Mouse (Mus musculus): Measurements from ENCODE around the gene Sh2d7. TPM values are rescaled to one million over a fixed set of nuclear protein-coding genes. Genes with fewer than 3 reads are reported as not detected.

Sh2d7 gene
- total RNA-seq (2021): not detected
- long read RNA-seq, experiment 1: 0 reads
- long read RNA-seq, experiment 2: 0 reads

DNA sequence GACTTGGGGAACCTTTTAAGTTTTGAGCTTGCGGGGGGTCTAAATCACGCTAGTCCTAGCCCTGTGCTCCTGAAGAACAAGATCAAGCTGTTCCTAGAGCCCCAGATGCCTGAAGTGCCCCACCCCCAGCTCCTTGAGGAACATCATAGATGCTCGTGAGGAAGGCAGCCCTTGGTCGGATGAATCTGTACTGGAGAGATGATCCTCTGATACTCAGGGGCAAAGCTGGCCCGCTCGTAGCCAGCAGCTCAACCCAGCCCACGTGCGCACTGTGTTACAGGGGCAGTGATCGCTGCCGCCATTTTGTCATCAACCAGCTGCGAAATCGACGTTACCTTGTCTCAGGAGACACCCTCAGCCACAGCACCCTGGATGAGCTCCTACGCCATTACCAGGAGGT is at the start of gene Sh2d7:
Gene Sh2d7, plus strand, starts transcription at position 301 of the 400 bp plus-strand sequence.
- no peak for DNase-seq

DNA sequence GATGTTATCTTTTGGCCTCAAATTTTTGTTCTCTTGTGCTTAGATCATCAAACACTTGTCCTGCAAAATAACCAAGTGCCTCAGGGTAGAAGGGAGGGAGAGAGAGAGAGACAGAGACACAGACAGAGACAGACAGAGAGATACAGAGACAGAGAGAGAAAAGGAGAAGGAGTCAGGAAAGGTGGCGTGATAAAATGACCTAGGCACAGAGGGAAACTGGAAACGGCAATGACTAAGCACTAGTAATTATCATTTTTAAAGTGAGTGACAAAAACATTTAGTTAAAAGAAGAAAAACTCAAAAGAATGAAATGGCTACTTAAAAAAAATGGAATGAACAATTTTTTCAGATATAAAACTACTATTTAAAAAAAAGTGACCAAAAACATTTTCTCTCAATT is 49.2 kb upstream of the Sh2d7 start:
- no peak for DNase-seq

DNA sequence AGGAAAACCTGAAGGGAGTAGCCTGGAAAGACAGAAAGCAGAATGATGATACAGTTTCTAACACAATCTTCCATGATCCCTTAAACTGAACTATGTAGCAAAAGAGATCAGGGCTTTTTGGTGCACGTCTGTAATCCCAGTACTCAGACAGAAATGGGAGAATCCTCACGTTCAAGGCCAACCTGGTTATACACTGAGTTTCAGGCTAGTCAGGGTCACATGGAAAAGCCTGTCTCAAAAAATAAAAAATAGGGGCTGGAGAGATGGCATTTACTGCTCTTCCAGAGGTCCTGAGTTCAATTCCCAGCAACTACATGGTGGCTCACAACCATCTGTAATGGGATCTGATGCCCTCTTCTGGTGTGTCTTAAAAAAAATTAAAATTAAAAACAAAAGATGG is 48.4 kb upstream of the Sh2d7 start:
- no peak for DNase-seq

DNA sequence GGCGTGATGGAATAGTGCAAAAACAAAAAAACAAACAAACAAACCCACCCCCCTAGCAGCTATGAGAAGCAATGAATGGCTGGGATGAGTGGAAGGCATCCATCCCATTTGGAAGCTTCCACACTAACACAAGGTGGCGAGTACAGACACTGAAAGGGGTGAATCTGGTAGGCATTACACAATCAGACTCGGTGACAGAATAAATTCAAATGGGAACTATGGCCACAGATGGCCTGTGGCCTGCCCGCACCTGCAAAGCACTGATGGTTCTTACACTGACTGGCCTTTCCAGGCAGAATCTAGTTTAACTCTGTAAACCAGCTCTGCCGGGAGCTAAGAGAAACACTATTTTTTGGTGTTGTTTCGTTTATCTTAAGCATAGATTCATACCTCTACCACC is 39.5 kb upstream of the Sh2d7 start:
- no peak for DNase-seq

DNA sequence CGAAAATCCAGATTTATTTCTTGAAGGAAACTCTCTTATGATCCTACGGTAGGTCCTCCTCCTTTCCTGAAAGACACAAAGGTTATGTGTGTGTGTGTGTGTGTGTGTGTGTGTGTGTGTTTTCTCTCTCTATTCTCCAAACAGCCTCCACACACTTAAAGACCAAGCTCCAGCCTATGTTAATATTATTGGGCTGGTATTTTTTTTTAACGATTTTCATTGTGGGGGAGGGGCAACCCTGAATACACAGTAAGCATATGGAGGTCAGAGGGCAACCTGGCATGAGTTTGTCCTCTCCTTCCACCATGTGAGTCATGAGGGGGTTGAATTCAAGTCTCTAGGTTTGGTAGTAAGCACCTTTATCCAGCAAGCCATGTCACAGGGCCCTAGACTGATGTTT is 39.0 kb upstream of the Sh2d7 start:
- DNase-seq: no peak

DNA sequence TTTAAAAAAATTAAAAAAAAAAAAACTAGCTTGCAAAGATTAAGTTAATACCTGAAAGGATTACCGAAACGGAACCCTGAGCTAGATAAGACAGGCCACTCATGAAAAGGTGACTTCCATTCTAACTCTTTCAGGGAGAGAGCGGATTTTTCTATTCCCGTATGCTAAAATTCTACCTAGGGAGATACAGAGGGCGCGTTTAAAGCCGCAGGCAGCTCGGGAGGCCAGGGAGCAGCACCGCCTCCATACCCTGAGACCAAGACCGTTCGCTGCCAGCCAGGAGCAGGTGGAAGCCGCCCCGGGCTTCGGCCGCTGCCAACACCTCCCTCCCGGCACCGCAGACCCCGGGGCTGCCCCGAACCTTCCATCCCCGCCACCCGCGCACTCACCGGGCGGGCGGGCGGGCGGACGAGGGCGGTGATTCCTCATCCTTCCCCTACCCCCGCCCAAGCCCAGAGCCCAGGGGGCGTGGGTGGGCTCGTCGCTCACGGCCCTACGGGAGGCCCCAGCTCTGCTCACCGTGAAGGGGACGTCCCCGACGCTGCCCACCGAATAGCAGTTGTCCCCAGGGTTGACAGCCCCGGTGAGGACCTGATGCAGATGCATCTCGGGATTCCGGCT is 37.8 kb upstream of the Sh2d7 start:
- DNase-seq: peak; percentile 33 to 60

DNA sequence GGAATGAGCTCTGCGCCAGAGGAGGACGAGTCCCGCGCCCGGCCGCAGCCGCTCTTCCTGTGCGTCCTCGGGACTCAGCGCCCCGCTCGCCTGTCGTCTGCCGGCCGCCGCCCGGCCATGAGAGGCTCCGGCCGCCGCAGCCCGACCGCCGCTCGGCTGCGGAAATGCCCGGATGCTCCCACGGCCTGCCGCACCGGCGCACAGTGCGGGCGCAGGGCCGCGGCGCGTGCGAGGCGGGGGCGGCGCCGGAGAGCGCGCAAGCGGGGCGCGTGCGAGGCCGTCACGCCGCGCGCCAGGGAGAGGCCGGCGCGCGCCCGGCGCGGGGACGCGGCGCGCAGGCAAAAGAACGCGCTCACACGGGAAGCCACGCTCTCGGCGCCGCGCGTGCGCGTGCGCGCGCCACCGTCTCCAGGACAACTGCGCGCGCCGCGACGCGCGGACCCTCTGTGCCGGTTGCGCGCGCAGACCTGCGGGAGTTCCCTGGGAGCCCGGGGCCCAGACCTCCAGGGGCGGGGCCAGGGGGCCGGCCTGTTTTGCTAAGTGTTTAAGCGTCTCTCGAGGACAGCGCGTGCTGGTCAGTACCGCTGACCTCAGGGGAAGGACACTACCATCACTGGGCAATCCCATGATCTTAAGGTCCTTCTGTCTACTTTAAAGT is 37.2 kb upstream of the Sh2d7 start, which contains the start of gene Dmxl2:
Gene Dmxl2, minus strand, starts transcription at position 174 of the 658 bp plus-strand sequence.
- DNase-seq: peak; percentile 93 to 96

DNA sequence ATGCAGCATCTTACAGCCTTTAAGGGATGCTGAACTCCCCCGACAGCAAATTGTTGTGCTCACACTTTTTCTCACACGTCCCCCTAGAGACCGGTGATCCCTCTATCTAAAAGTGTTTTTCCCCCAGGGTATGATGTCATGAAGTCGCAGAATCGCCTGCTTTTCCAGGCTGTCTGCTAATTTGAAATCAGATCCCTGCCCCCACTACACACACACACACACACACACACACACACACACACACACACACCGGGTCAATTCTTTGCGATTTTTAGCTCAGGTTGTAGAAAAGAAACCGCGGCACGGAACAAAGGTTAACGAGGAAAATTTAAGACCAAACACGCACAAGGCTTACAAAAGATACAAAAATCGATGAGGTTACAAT is 36.7 kb upstream of the Sh2d7 start:
- no peak for DNase-seq

DNA sequence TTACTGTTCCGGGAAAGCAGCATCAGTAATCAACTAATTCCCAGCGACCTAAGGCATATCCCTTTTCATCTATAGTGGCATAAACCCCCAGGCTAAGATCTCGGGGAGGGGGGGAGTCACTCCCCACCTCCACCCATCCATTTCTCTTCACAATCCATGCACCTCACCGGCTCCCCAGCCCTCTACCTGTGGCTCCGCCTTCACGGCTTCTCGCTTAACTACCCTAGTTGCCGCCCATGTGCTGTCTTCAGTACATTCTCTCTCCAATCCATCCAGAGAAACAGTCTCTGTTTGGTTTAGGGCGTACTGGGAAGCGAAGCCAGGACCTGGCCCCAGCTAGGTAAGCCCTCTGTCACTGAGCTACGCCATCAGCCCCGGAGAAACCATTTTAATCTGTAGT is 35.9 kb upstream of the Sh2d7 start:
- no peak for DNase-seq

DNA sequence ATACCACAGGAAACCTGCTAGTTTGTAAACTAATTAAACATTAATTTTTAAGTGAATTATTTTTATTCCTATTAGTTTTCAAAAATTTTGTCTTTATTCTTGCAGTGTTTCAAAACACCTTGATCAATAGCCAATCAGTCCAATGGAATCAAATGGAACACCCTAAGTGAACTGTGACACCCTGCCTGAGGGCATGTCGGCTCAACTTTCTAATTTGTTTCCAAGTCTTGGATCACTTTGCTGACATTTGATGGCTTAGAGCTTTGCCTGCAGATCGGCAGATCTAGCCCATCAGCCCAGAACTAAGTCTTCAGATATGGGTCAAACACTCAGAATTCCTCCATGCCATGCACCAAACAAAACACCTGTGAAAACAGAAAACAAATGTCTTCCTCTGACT is 22.8 kb upstream of the Sh2d7 start:
- no peak for DNase-seq

DNA sequence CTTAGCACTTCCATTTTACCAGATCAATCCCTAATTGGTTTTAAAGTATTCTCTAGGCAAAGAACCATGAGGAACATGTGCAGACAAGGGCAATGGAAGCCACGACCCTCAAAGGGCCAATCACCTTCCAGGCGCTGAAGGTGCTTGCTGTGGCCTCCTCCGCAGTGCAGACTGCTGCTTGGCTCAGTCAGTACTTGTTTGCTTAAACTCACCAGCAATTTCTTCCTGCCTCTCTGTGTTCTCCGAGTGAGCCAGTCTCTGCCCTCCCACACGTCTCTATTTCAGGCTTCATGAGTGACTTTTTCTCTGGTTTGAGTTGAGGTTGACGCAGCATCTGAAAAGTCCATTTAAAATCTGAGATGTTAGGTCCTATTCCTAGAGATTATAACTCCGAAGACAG is 19.9 kb upstream of the Sh2d7 start:
- no peak for DNase-seq

DNA sequence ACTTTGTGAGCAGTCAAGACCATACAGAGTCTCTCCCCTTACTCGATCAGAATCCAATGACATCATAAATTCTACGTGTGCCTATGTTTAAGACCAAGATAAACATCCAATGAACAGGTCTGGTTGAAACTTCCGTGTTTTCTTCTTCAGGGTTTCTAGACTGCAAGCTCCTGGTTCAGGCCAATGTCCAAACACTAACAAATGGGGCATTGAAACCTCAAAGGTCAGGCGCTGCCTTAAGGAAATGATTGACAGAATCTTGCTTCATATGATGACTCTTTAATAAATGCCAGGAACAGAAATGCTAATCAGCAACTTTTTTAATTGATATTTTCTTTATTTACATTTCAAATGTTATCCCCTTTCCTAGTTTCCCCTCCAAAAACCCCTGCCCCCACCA is 18.5 kb upstream of the Sh2d7 start:
- DNase-seq: no peak

DNA sequence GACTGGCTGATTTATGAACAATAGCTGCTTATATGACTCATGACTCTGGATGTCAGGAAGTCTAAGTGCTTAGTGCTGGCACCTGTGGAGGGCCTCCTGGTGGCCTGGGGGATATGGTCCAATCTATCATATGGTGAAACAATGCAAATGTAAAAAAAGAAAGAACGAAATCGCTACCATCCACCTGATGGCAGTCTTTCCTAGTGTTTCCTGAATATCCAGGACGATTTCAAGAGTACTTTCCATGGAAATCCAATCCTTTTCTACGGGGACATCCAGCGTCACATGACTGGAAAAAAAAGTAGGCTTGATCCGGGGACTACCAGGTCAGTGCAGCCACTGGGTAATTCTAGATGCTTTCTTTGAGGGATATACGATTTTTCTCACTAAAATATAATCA is 11.1 kb upstream of the Sh2d7 start:
- no peak for DNase-seq

DNA sequence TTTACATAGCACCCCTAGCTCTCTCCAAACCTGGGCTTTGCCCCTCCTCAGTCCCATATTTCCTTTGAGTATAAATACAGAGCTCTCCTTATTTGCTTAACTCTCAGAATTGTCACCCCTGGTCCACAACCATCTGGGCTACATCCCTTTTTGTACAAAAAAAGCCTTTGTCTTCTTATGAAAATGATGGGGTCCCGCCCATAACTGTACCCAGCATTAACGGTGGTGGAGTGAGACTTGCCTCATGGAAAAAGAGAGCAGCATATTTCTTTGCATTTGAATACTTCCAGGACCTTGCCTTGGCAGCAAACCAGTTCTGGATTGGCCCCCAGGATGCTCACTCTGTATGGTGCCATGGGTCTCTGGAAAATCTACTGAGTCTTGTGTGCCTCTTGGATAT is 8.8 kb upstream of the Sh2d7 start:
- DNase-seq: no peak

DNA sequence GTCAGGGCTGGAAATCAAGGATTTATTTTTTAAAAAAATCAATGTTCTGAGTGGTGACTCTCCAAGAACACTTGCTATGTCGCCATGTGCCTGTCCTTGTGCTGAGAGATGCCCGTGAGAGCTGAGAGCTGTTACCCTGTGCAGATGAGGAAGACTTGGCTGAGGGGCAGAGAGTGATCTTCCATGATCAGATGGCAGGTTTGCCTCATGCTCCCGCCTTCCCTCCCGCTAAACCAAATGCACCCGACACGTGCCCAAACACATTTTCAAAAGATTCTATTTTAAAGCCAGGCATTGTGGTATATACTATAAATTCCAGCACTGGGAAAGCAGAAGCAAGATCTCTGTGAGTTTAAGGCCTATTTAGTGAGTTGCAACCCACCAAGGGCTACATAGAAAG is 7.9 kb upstream of the Sh2d7 start:
- no peak for DNase-seq

DNA sequence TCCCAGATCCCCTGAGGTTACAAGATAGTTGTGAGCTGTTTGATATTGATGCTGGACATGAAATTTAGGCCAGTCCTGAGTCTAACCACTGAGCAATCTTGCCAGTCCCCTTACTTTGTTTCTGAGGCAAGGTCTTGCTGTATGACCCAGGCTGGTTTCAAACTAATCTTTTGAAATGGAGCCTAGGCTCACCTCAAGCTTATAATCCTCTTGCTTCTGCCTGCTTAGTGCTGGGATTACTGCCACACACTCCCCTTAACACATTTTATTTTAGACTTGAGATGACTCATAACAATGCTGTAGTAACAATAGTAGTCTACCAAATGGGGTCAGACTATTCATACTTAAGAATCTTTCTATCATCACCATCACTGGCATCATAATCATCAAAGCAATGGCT is 7.4 kb upstream of the Sh2d7 start:
- DNase-seq: no peak

DNA sequence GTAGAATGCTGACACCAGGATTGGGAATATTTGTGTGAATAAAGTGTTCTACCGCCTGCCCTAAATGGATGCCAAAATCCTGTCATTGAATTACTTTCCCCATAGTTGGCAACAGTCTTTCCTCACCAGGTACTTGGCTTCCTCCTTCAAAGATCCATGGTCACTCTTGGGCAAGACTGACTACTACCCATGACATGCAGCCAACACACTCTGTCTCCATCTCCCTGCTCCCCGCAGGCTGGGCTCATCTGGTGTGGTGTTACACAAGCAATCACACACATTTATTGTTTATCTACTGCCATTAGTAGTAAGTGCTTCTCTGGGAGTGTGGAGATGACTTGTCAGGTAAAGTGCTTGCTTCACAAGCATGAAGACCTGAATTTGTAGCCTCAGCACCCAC is 5.9 kb upstream of the Sh2d7 start:
- DNase-seq: no peak

DNA sequence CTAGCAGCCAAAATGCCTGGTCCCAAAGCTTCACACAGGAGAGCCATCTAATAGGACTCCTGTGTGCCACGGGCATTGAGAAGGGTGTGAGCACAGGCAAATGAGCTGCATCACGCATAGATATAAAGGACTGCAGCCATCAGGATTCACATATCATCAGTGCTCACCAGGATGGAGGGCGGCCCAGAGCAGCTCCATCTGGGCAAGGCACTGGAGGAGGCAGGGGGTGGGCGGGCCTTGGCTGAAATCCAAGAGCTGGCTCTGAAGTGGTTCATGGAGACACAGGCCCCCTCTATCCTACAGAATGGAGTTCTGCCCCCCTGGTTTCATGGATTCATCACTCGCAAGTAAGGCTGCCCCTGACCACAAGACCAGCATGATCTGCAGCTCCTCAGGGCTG is 4.8 kb upstream of the Sh2d7 start:
- peak in 1 of 2 experiments; percentile 8 for DNase-seq

DNA sequence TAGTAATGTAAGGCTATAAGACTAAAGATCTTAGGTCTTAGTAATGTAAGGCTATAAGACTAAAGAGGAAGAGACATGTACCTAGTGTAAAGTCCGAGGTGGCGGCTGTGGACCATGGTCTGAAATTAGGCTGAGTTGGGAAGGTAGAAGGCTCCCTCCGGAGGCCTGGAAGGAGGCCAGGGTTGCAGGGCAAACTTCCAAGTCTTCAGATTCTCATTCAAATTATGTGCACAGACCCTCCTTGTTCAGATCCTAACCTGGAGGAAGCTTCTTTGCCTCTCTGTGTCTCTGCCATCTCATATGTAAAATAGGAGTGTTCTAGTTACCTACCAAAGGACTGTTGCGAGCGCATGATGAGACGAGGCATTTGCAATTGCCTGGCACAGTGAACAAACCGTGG is 2.5 kb upstream of the Sh2d7 start:
- no peak for DNase-seq

DNA sequence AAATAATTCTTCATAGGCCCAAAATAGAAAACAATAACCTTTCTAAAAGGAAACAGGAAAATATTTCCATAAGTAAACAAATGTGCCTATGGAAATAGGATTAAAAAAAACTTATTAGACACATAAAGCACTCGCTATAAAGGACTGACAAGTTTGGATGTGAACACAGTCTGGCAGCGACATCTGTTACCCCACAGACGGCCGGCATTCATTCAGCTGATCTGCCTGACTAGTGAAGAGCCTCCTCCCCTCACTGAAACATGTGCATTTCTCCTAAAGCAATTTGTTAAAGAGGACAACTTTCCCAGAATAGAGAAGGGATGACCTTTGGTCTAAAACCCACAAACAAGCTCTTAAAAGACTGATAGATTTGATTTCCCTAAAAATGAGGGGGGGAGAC is 1.8 kb upstream of the Sh2d7 start:
- no peak for DNase-seq

DNA sequence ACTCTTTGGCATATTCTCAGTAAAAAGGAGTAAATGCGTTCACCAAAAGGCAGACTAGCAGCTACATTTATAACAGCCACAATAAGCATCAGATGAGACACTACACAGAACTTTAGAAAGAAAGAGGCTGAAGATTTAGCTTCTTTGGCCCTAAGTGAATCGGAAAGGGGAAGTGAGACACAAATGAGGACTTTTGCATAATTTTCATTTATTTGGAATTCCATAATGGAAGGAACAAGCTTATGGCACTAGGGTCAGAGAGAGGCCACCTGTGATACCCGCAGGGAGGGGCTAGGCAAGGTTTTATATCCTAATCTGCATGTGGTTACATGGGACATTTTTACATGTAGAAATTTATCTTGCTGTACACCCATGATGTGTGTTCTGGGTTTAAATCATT is 1.3 kb upstream of the Sh2d7 start:
- DNase-seq: no peak

DNA sequence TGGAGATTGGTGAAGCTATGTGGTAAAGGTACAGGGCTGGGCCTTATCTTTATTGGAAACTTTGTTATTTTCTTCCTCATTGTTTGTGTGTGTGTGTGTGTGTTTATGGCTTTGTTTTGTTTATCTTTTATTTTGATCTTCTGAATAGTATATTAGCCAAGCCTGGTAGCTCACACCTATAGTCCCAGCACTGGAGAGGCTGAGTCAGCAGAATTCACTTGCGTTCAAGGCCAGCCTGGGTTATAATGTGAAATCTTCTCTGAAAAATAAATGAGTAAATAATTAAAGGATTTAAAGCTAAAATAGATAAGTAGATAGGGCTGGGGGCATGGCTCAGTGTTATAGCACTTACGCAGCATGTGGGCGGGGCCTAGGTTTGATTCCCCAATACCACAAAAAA is 540 bp upstream of the Sh2d7 start:
- DNase-seq: no peak

DNA sequence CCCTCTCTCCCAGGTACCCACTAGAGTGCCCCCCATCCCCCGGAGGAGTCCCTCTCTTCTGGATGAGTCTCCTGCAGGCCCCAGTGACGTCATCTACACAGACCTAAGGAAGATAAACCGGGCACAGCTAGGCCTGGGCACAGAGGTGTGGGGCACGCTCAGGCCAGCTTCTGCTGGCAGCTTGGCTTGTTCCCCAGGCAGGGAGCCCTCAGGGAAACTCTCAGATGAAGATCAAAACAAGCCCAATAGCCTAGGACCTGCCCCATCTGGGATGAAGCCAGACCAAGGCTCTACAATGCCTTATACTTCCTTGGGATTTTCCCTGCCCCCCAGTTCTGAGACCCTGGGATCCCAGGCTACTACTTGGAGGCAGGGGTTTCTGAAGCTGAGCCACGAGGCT is 2.0 kb downstream of the Sh2d7 start:
- peak in 1 of 2 experiments; percentile 25 for DNase-seq

DNA sequence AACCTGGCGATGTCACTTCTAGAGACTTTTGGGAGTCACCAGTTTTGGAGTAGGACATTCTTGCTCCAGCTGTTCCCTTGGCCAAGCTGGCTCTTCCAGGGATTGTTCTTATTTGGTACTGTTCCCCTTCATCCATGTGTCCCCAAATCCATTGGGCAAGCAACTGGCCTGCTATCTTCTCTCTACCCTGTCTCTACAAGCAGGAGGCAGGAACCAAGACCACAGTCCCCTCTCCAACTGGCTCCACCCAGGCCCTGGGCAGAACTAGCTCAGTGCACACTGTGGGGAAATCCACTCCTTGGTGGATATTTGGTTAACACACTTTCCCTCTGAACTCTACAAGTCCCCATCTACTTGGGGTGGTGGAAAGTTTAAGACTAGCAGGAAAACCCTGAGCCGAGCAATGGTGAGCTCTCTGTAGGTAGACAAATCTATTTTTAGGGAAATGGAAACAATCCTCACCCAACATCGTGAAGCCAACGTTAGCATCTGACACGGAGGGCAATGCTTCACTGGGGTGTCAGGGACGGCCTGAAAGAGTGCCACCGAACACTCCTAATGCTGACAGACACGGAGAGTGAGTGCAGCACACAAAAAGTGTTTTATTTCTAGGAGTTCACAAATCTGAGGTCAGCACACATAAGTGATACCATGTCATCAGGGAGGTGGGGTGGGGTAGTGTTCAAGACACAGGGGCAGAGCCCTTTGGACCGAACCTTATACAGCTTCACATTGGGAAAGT is 5.6 kb downstream of the Sh2d7 start:
- no peak for DNase-seq
